Mouse (Mus musculus) brain, embryonic 14.5 days (tissue): ENCODE measurements around the gene Scgb2b20. TPM values are rescaled to one million over a fixed set of nuclear protein-coding genes. Genes with fewer than 3 reads are reported as not detected.
"Not testable (repeated sequence)": the region's sequence is repeated elsewhere in the genome, so short reads cannot be mapped to it uniquely, and the experiment has no call there.

Experiments used
- DNase-seq: peaks from one replicate; pipeline ENCODE4 v3.0.0-alpha.2; 2011; ENCODE audit warnings: low read depth
- CTCF ChIP-seq: fragments of 200-500 bp; IDR thresholded peaks from 2 replicates; pipeline ENCODE4 v1.5.1; 2012; ENCODE audit warnings: inconsistent platforms, mild to moderate bottlenecking, moderate library complexity, borderline replicate concordance; ENCODE audit not compliant: insufficient read depth, insufficient read length; ENCODE audit errors: extremely low read depth
- POLR2A ChIP-seq: fragments of 200-500 bp; IDR thresholded peaks from 2 replicates; pipeline ENCODE4 v1.6.1; 2012; ENCODE audit warnings: mild to moderate bottlenecking, inconsistent platforms, borderline replicate concordance; ENCODE audit not compliant: poor library complexity, insufficient read depth, insufficient read length, severe bottlenecking; ENCODE audit errors: extremely low read depth
- polyA plus RNA-seq: library from polyadenylated mRNA; depleted of rRNA; stranded (reverse); fragments of >200 nt; gene quantifications from 2 replicates; pipeline ENCODE4 v1.2.3, GENCODE M21; 2012; rRNA removed

Gene Scgb2b20
- not detected in 2 replicates for polyA plus RNA-seq

GRCm38 (mm10) chr7:33366222-33366621 lies at the start of gene Scgb2b20:
Gene Scgb2b20 (minus strand): TSS chr7:33366322.
- not testable (repeated sequence) for DNase-seq

- not testable (repeated sequence) for DNase-seq
Measured at GRCm38 (mm10) chr7:33409681-33410080, 43.6 kb upstream of the Scgb2b20 start.

- no peak for DNase-seq
- TF ChIP-seq POLR2A (no peak), CTCF (no peak)
Measured at GRCm38 (mm10) chr7:33401650-33402049, 35.5 kb upstream of the Scgb2b20 start.

GRCm38 (mm10) chr7:33399749-33400148 lies 33.6 kb upstream of the Scgb2b20 start:
- not testable (repeated sequence) for DNase-seq

GRCm38 (mm10) chr7:33372934-33373333 lies 6.8 kb upstream of the Scgb2b20 start, which contains the start of gene Scgb1b20:
Gene Scgb1b20 (plus strand): TSS chr7:33373234.
- DNase-seq, result not testable (repeated sequence)

Other genes with a start within 250 kb of the Scgb2b20 start
- not detected in 2 replicates for gene Scgb2b18, start 192.5 kb downstream of the Scgb2b20 start, polyA plus RNA-seq
- not detected in 2 replicates for gene Scgb1b18, start 180.8 kb downstream of the Scgb2b20 start, polyA plus RNA-seq
- gene Scgb2b19, start 86.0 kb downstream of the Scgb2b20 start, polyA plus RNA-seq, result not detected in 2 replicates
- not detected in 2 replicates for gene Scgb1b19, start 79.0 kb downstream of the Scgb2b20 start, polyA plus RNA-seq
- gene Scgb1b20, start 6.9 kb upstream of the Scgb2b20 start, polyA plus RNA-seq, result not detected in 2 replicates
- gene Scgb2b21, start 154.1 kb upstream of the Scgb2b20 start, polyA plus RNA-seq, result not detected in 2 replicates